Mouse (Mus musculus) mesoderm, embryonic 11.5 days (tissue): ENCODE measurements around the gene Phldb2.

Experiments used
- DNase-seq: peaks from one replicate; pipeline ENCODE4 v3.0.0-alpha.2; 2012; ENCODE audit warnings: low read depth, low spot score

Gene Phldb2

GRCm38 (mm10) chr16:45841806-45842205, 111.6 kb downstream of the Phldb2 start:
- no peak for DNase-seq

DNA sequence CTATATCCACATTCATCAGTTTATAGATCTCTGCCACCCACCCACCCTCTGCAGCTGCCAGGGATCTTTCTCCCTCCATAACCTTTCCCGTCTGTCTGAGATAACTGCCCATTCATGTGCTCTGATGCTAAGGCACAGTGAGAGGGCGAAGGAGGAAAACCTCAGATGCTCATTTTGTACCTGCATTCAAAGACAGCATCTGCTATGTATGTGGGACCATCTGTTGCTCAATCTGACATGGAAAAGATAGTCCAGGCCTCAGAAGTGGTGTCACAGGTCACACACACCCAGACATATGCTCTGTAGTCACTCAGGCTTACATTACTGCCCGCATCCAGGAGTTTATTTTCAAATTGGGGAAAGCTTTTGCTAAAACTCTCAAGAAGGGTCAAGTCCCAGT, 112.4 kb downstream of the Phldb2 start:
- DNase-seq: no peak

DNA sequence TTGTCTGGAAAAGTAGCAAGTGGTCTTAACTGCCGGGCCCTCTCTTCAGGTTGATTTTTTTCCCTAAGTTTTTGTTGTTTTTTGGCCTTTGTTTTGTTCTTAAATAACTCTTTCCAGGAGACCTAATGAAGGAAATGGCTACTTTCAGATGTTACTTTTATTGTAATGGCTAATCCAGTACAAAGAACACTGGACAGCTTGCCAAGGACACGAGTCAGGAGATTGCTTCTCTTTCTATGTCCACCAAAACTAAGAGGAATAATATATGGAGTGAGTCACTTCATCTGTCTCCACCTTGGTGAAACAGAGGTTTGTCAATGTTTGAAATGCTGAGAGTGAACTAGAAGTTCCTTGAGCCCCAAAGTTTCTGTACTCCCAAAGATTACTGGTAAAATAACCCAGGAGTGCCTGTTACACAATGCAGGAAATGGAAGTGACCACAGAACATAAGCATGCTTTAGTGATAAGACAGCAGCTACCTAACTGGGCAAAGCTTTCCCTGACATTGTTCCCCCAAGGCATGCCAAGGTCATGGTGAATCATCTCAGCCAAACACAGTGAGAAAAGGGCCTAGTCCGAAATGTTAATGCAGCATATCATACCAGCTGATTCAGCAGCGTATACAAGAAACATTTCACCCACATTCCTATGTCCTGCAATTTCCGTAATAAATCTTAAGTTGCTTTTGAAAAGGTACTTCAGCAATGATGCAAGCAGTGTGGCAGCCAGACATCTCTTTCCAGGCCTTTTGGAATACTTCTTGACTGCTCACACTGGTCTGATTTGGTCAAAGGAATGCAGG, 115.7 kb downstream of the Phldb2 start:
- no peak for DNase-seq

GRCm38 (mm10) chr16:45832747-45833108, 120.7 kb downstream of the Phldb2 start:
- DNase-seq: no peak

DNA sequence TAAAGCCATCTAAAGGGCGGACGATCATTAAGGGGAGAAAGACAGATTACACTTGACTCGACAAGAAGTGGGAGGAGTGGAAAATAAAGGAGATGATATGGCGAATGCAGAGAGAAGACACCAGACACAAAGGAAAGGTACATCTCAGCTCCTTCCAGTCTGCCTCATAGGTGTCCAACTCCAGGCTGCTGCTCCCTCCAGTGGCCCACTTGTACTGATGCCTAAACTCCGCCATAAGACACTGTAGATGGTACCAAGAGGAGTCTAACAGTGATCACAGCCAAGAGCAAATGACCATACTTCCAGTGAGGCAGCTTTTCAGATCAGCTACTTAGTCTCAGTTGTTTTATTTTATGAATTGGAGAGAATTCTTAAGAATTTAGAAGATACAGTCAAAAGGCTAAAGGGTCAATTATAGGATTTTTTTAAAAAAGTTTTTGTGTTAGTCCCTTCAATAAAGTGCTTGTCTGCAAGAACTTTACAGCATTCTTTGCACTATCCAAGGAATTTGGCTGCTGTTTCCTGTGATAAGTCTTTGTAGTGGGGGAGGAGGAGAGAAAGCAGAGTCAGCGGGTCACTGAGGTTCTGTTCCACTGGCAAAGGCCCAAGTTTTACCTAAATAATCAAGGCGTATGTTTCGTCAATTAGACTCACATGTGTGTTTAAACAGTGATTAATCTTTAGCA, 121.2 kb downstream of the Phldb2 start:
- no peak for DNase-seq

DNA sequence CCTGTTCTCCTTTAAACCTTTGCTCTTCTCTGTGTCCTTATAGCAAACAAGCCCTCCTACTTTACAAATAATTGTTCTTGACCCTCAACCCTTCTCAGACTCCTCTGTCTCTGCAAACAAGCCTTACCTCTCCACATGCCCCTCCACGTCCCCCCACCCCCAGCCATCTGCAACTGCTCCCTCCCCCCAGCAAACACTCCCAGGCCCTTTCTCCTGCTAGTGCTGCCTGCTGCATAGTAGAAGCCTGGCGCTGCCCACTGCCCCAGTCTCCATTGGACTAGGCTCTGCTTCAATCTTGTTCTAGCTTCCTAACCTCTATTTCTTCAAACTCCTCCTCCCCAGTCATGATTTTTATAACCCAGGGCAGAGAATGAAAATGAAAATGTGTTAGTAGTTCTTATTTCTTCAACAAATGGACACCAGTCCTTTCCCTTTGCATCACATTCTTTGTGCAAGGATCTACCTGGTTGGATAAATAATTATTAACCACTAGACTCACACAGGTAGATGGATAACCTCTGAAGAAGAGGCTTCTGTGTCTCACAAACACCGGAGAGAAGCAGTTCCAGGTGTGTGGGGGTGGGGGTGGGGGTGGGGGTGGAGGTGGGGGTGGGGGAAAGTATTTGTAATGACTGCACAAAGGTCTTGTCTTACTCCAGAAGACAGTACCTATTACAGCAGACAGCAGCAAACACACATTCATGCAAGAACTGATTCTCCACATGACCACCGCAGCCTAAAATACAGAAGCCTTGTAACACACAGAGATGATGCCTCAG, 122.1 kb downstream of the Phldb2 start:
- no peak for DNase-seq

GRCm38 (mm10) chr16:45830096-45830866, 123.1 kb downstream of the Phldb2 start:
- no peak for DNase-seq

DNA sequence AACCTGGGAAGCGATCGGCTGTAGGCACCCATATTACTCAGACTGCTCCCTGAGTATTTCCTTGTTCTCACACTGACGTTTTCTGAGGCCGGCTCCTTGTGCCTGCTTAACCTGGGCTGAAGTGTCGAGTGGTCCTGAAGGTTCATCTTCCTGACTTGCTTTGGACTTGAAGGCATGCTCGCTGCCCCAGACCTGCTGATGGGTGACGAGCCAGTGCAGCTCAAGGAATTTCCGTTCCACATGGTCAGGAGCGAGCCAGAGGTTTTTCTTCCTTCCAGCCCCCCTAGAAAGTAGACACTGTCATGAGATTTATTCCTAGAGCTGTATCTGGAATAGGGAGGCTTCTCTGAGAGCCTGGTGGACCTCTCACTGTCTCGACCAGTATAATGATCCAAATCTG, 128.1 kb downstream of the Phldb2 start:
- DNase-seq: no peak

DNA sequence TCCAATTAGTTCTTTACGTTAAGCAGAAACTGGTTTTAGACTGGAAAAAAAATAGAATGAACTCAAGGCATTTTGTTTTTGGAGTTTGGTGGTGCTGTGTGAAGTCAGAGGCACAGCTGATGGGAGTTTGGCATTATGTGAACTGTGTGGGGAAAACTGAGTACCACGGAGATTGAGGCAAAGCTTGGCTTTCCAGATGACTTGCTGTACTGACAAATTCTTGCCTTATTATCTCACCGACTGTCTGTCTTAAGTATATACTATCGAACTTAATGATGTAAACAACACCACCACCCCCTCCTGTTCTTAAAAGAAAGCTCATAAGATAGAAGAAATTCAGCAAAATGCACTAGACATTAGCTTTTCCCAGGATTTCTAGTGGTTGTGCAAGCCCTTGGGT, 129.4 kb downstream of the Phldb2 start:
- DNase-seq: no peak

- DNase-seq: no peak
Observed at GRCm38 (mm10) chr16:45819911-45820310, 133.5 kb downstream of the Phldb2 start.

- DNase-seq: no peak
Observed at GRCm38 (mm10) chr16:45817795-45818194, 135.6 kb downstream of the Phldb2 start.

- no peak for DNase-seq
Observed at GRCm38 (mm10) chr16:45816670-45817069, 136.7 kb downstream of the Phldb2 start.

GRCm38 (mm10) chr16:45814611-45815010, 138.8 kb downstream of the Phldb2 start:
- DNase-seq: no peak

GRCm38 (mm10) chr16:45811788-45812187, 141.6 kb downstream of the Phldb2 start:
- no peak for DNase-seq

- DNase-seq: no peak
Observed at GRCm38 (mm10) chr16:45810829-45811326, 142.5 kb downstream of the Phldb2 start.

DNA sequence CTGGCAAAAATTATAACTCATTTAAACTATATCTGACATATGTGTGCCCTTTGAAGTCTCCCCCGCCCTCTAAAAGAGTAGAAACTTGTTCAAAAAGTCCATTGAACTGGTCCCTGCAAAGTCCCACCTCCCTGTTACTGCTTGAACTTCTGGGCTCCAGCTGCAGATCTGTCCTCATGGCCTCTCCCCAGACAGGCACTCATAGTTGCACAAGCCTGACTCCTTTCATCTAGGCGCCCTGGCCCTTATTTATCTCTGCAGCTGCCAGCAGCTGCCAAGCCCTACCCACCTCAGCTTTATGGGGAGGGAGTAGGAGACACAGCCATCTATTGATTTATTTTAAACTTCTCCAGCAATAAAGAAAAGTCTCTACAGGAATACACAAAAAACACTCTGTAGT, 143.2 kb downstream of the Phldb2 start:
- DNase-seq: peak; percentile 53

DNA sequence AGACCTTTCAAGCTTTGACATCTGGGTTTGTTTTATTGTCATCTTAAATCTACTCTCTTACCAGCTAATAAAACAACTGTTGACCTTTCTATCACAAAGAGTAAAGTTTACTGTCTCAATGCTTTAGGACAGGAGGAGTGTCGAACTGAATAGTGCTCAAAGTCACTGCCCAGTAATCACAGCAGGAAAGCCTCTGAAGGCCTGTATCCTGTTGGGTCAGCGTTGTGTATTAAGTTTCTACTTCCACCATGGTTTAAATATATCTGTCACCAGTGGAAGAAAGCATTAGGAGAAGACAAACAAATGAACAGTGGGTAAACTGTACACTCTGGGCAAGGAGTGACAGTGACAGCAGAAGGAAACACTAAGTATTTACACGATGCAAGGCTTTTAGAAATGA, 148.7 kb downstream of the Phldb2 start:
- no peak for DNase-seq

DNA sequence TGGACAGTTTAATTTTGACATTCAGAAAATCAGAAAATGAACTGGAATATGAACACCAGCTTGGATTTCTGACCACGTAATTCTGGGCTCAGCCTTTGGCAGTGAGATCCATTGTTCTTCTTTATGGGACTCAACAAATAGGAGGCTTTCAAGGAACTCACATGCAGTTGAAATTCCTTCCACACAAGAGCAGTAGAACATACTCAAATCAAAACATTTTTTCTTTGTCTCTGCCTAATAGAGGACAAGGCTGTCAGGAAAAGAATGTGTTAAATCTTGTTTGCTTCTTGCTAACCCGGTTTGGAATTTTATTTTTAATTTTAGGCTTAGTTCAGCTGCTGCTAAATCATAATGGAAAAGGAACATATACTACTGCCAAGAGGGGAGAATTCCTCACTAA, 153.0 kb downstream of the Phldb2 start:
- no peak for DNase-seq

- DNase-seq: no peak
Observed at GRCm38 (mm10) chr16:45799150-45799549, 154.2 kb downstream of the Phldb2 start.

- no peak for DNase-seq
Observed at GRCm38 (mm10) chr16:45798591-45798990, 154.8 kb downstream of the Phldb2 start.

DNA sequence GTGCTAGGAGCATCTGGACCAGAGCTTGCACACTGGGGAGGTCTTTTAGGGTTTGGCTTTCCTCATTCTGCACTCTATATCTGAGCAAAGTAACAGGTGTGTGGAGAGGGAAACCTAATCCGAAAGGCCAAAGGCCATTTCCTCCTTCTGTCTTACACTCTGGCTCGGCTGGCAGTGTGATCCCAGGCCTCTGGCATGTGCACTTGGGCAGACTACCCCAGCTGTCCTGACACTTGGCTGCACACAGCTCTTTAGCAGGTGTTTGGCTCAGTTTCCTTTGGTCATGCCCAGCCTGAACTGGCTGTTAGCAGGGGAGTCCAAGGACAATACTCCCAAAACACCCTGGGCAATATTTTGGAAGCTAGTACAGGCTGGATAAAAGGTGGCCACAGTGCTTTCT, 156.6 kb downstream of the Phldb2 start:
- peak; percentile 33 for DNase-seq
